Mouse (Mus musculus): Measurements from ENCODE around the gene Cacng6.
"Not testable (repeated sequence)": the region's sequence is repeated elsewhere in the genome, so short reads cannot be mapped to it uniquely, and the experiment has no call there.

DNA sequence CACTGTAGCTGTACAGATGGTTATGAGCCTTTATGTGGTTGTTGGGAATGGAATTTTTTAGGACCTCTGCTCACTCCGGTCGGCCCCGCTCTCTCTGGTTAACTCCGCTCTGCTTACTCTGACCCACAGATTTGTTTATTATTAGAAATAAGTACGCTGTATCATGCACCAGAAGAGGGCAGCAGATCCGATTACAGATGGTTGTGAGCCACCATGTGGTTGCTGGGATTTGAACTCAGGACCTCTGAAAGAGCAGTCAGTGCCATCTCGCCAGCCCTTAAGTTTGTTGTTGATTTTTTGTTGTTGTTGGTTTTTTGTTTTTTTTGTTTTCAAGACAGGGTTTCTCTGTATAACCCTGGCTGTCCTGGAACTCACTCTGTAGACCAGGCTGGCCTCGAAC is 25.6 kb upstream of the Cacng6 start:
- TF ChIP-seq CTCF (conservative IDR thresholded peaks at IDR 0.05; ENCODE audit: low read length); POU5F1 (IDR thresholded peaks at IDR 0.05; ENCODE audit: borderline replicate concordance, low read length): not testable (repeated sequence)

Data from E14TG2a.4 (cell line).